19 mouse cellular contexts compared by ENCODE assay signal in genomic region chr7:83206999-83207398, GRCm38 (mm10).
DNase-seq lines count a peak whose midpoint lies in the region; TF ChIP-seq lines count a peak whose summit lies in the region.
"Had no signal": no experiment of that assay in that cellular context is flagged by ENCODE, and none has a peak within 500 bp of the region (broad histone marks: within the 10 kb centered on the region; RNA-seq: fewer than 3 reads in every experiment).

No protein-coding gene starts in this region.

- WGBS in kidney, adult 2 months: 57% methylated on average over 2 of the region's 2 CpGs

- in situ Hi-C loops in ES-E14 (cut with MboI; ENCODE audit: low sequenced_read_pairs in 2 of 2, unreplicated experiment in 2 of 2): no loop called here

- H3K4me3 ChIP-seq in ES-E14 (ENCODE audit: insufficient read depth in 1 of 2, low read depth in 1 of 2, low read length in 2 of 2, poor library complexity in 1 of 2, severe bottlenecking in 1 of 2): no peak overlapping the region
- H3K4me3 ChIP-seq in kidney, adult 2 months (ENCODE audit: insufficient read depth, low read depth, low read length): no peak overlapping the region
- H3K4me3 ChIP-seq: embryonic facial prominence, embryonic 13.5 days; embryonic facial prominence, embryonic 15.5 days; erythroblast, embryonic 14.5 days; forebrain, embryonic 10.5 days; forebrain, embryonic 12.5 days had no signal

- H3K27me3 ChIP-seq in kidney, adult 2 months (replicated peaks; ENCODE audit: control insufficient read depth, insufficient read depth, low read length): no peaks in the 10 kb centered on the region
- H3K27me3 ChIP-seq: embryonic facial prominence, embryonic 13.5 days had no signal

- no peak overlapping the region for H3K27ac ChIP-seq in ES-E14 (ENCODE audit: insufficient read depth, low read depth, low read length, poor library complexity, severe bottlenecking)
- no peak overlapping the region for H3K27ac ChIP-seq in kidney, adult 2 months (ENCODE audit: insufficient read depth, low read depth, low read length)
- H3K27ac ChIP-seq: embryonic facial prominence, embryonic 13.5 days; embryonic facial prominence, embryonic 15.5 days; forebrain, embryonic 10.5 days; forebrain, embryonic 12.5 days had no signal

- no peak for TF ChIP-seq CTCF in kidney, adult 2 months (conservative IDR thresholded peaks at IDR 0.05; ENCODE audit: insufficient read depth, insufficient read length, low read depth, low read length)

- H3K9ac ChIP-seq in ES-E14 (ENCODE audit: insufficient read depth, low read depth, low read length, poor library complexity, severe bottlenecking): no peak overlapping the region
- H3K9ac ChIP-seq: embryonic facial prominence, embryonic 13.5 days; embryonic facial prominence, embryonic 15.5 days; forebrain, embryonic 12.5 days had no signal

- peak; percentile 68 for DNase-seq in ES-CJ7 (ENCODE audit: low read depth, low spot score)
- peak; percentile 35 for DNase-seq in ES-E14 (ENCODE audit: low read depth, low spot score)
- DNase-seq in ZHBTc4 (ENCODE audit: low read depth, low spot score): peak; percentile 57
- no peak for DNase-seq in kidney, adult 2 months
- no peak for DNase-seq in cerebellum, adult 9-10 months
- DNase-seq: adrenal gland, adult 8-10 months; adrenal gland, postnatal 14 days; adrenal gland, postnatal 36 days; cerebellum, adult 11-12 months; cerebellum, adult 2 months; cerebellum, adult 9-11 months; cerebellum, postnatal 14 days; cerebellum, postnatal 36 days; embryo, embryonic 11 days had no signal

- H3K36me3 ChIP-seq in ES-E14 (ENCODE audit: control insufficient read depth, insufficient read depth, low read length, poor library complexity, severe bottlenecking): no peaks in the 10 kb centered on the region
- H3K36me3 ChIP-seq in kidney, adult 2 months (ENCODE audit: control insufficient read depth, insufficient read depth, low read length): no peaks in the 10 kb centered on the region
- H3K36me3 ChIP-seq: embryonic facial prominence, embryonic 13.5 days; embryonic facial prominence, embryonic 15.5 days; forebrain, embryonic 10.5 days; forebrain, embryonic 12.5 days had no signal

- peaks cover 5 to 9% of the 10 kb centered on the region in 2 experiments; a peak in 3 of 4 replicates for H3K4me1 ChIP-seq in ES-E14 (ENCODE audit: control insufficient read depth in 2 of 2, insufficient read depth in 2 of 2, low read length in 2 of 2, poor library complexity in 1 of 2)
- peaks cover under 1% of the 10 kb centered on the region; the same call in 1 of the 2 replicates for H3K4me1 ChIP-seq in kidney, adult 2 months (ENCODE audit: control insufficient read depth, insufficient read depth, low read length)

- no peaks in the 10 kb centered on the region for H3K9me3 ChIP-seq in ES-E14 (ENCODE audit: control insufficient read depth, insufficient read depth, low read depth, low read length)
- H3K9me3 ChIP-seq: embryonic facial prominence, embryonic 13.5 days; embryonic facial prominence, embryonic 15.5 days; forebrain, embryonic 10.5 days; forebrain, embryonic 12.5 days had no signal

- no peak for TF ChIP-seq POLR2A in kidney, adult 2 months (IDR thresholded peaks at IDR 0.05; ENCODE audit: low read depth, low read length)

TF ChIP-seq in ES-E14, 5 proteins besides CTCF, POLR2A, EP300 and RAD21:
- no peak for TF ChIP-seq HCFC1 (IDR thresholded peaks at IDR 0.05; ENCODE audit: borderline replicate concordance, insufficient read depth, low read length)
- no peak for TF ChIP-seq ZNF384 (IDR thresholded peaks at IDR 0.05; ENCODE audit: low read depth, low read length)
- TF ChIP-seq MAFK (IDR thresholded peaks at IDR 0.05; ENCODE audit: insufficient read depth, low read depth, low read length): no peak
- TF ChIP-seq CHD2 (IDR thresholded peaks at IDR 0.05; ENCODE audit: low read depth, low read length): no peak
- TF ChIP-seq ZC3H11A (IDR thresholded peaks at IDR 0.05; ENCODE audit: borderline replicate concordance, low read depth, low read length): no peak
TF ChIP-seq in ES-E14: peak in this region for 0.

Comparison
In these comparisons a context has a peak if more than half of its experiments do, and no peak if none do; other contexts are left out.
1. DNase-seq: peak in ES-CJ7 (single experiment), ES-E14 (single experiment) and ZHBTc4 (single experiment); none in kidney, adult 2 months (single experiment) and cerebellum, adult 9-10 months (single experiment).